Mouse (Mus musculus) forebrain, embryonic 10.5 days (tissue): ENCODE results near the gene Sucnr1. TPM values are rescaled to one million over a fixed set of nuclear protein-coding genes. Genes with fewer than 3 reads are reported as not detected.

Experiments
- DNase-seq: peaks from one replicate; pipeline ENCODE4 v3.0.0-alpha.2; 2017; ENCODE audit warnings: low spot score; ENCODE audit errors: extremely low spot score
- H3K27ac ChIP-seq: fragments of 300-500 bp; sonication (generic); 2 replicates; pipeline ENCODE4 v1.5.1; 2016; ENCODE audit warnings: mild to moderate bottlenecking
- H3K27me3 ChIP-seq: fragments of 300-500 bp; sonication (generic); 2 replicates; pipeline ENCODE4 v1.6.1; 2016; ENCODE audit warnings: mild to moderate bottlenecking; ENCODE audit not compliant: poor library complexity, severe bottlenecking
- H3K36me3 ChIP-seq: fragments of 300-500 bp; sonication (generic); replicated peaks from 2 replicates; pipeline ENCODE4 v1.6.1; 2016; ENCODE audit warnings: mild to moderate bottlenecking, moderate library complexity
- H3K4me1 ChIP-seq: fragments of 300-500 bp; sonication (generic); 2 replicates; pipeline ENCODE4 v1.6.1; 2016
- H3K4me3 ChIP-seq: fragments of 300-500 bp; sonication (generic); 2 replicates; pipeline ENCODE4 v1.5.1; 2016; ENCODE audit warnings: mild to moderate bottlenecking, moderate library complexity
- H3K9me3 ChIP-seq: fragments of 300-500 bp; sonication (generic); 2 replicates; pipeline ENCODE4 v1.6.1; 2016; ENCODE audit warnings: mild to moderate bottlenecking, moderate library complexity
- WGBS: fragments of 180-500 bp; shearing (Covaris S2); methylation state at CpG from one replicate; pipeline ENCODE4 v1.1.7; 2016; 5-methylcytosine and 5-hydroxymethylcytosine counted together
- polyA plus RNA-seq: library from polyadenylated mRNA; unstranded; fragments of >200 nt; fragmentation: Nextera tagmentation; extraction: Ambion mirVana; gene quantifications from 2 replicates; pipeline ENCODE4 v1.2.1, GENCODE M21; 2016

The Sucnr1 gene
- polyA plus RNA-seq: not detected in 2 replicates

- Histone ChIP-seq H3K36me3 (no peaks in the 10 kb centered on the region), H3K27me3 (no peaks in the 10 kb centered on the region), H3K9me3 (no peaks in the 10 kb centered on the region), H3K27ac (no peak within 1 kb of the TSS), H3K4me1 (no peaks in the 10 kb centered on the region), H3K4me3 (no peak within 1 kb of the TSS)
- no peak for DNase-seq
- 88% methylated on average over 4 of the region's 4 CpGs for WGBS
Measured at GRCm38 (mm10) chr3:60081648-60082047, at the start of gene Sucnr1. TSS of gene Sucnr1 (plus strand) at chr3:60081869.

GRCm38 (mm10) chr3:60046221-60046913 lies 35.3 kb upstream of the Sucnr1 start:
- H3K4me1 ChIP-seq: no peaks in the 10 kb centered on the region
- no peak overlapping the region for H3K27ac ChIP-seq
- no peaks in the 10 kb centered on the region for H3K9me3 ChIP-seq
- WGBS: 86% methylated on average over 3 of the region's 3 CpGs
- no peak overlapping the region for H3K4me3 ChIP-seq
- DNase-seq: no peak
- no peaks in the 10 kb centered on the region for H3K27me3 ChIP-seq
- H3K36me3 ChIP-seq: no peaks in the 10 kb centered on the region

DNA sequence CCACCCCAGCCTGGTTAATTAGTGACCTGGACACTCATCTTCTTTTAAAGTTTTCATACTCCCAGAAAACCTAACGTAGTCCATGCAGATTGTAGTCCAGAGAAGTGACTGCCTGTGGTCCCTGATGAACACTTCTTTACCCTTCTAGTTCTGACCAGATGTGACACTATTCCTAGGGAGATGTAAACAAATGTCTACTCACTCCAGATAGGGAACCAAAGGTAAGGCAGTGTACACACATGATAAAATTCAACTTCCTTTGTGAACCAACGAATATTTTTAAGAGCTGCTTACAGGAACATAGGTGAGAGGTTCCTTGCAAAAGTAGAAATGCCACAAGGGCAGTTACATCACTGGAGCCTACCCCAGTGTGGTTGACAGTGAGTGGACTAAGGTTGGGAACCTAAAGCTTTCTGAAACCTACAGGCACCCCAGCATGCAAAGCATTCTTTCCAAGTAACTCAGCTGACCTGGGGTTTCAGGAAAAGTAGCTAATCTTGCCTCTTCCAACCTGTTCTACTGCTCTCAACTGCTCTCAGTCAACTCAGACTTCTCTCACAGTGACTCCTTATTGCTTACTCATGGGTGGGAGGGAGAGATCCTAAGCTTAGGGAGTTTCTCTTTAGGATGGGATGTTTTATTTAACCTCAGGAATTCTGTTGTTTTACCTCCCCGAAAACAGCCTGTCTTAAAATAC lies 28.3 kb upstream of the Sucnr1 start:
- Histone ChIP-seq H3K27ac (no peak overlapping the region), H3K4me3 (no peak overlapping the region), H3K4me1 (no peaks in the 10 kb centered on the region), H3K9me3 (no peaks in the 10 kb centered on the region), H3K27me3 (no peaks in the 10 kb centered on the region), H3K36me3 (no peaks in the 10 kb centered on the region)
- 88% methylated on average over 3 of the region's 3 CpGs for WGBS
- DNase-seq: no peak

- Histone ChIP-seq H3K27ac (no peak overlapping the region), H3K4me3 (no peak overlapping the region), H3K27me3 (no peaks in the 10 kb centered on the region), H3K9me3 (no peaks in the 10 kb centered on the region), H3K36me3 (no peaks in the 10 kb centered on the region), H3K4me1 (no peaks in the 10 kb centered on the region)
- no peak for DNase-seq
- WGBS: 93% methylated on average over 2 of the region's 2 CpGs
Measured at GRCm38 (mm10) chr3:60053931-60054330, 27.7 kb upstream of the Sucnr1 start.

- Histone ChIP-seq H3K9me3 (no peaks in the 10 kb centered on the region), H3K4me3 (no peak overlapping the region), H3K4me1 (no peaks in the 10 kb centered on the region), H3K36me3 (no peaks in the 10 kb centered on the region), H3K27ac (no peak overlapping the region), H3K27me3 (no peaks in the 10 kb centered on the region)
- DNase-seq: no peak
- WGBS: 38% methylated on average over 3 of the region's 3 CpGs
Measured at GRCm38 (mm10) chr3:60056451-60056850, 25.2 kb upstream of the Sucnr1 start.

DNA sequence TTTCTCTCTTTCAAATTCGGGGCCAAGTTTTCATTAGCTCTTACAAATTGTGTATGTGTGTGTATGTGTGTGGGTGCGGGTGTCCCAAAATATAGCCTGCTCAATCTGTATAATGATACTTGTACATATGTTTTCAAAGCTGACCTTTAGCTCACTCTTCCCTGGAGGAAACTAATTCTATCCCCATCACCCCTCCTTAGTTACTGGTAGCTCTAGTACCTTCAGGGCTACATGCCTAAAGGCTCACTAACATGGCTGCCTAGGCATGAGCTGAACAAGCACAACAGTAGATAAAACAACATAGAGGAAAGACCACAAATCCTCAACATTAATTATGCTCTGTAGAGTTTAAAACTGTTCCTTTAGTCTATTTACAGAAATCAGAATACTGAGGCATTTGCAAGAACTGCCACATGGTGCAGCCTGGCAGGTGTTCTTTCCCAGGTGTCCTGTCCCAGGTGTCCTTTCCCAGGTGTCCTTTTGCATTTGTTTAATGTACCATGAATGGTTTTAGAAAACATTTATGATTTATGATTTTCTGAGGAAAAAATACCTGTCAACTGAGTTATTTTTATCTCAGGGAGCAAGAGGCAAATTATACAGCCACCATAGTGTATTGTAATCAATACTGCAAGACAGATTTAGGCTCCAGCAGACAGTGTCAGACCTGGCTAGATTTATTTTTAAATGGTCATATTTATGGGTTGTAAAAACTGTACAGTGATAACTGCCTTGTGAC lies 24.4 kb upstream of the Sucnr1 start:
- Histone ChIP-seq H3K36me3 (no peaks in the 10 kb centered on the region), H3K27ac (no peak overlapping the region), H3K9me3 (no peaks in the 10 kb centered on the region), H3K4me1 (no peaks in the 10 kb centered on the region), H3K27me3 (no peaks in the 10 kb centered on the region), H3K4me3 (no peak overlapping the region)
- 90% methylated on average over 2 of the region's 2 CpGs for WGBS
- DNase-seq: no peak

- 79% methylated on average over 1 of the region's 1 CpGs for WGBS
- no peak for DNase-seq
- Histone ChIP-seq H3K4me3 (no peak overlapping the region), H3K27me3 (no peaks in the 10 kb centered on the region), H3K36me3 (no peaks in the 10 kb centered on the region), H3K27ac (no peak overlapping the region), H3K9me3 (no peaks in the 10 kb centered on the region), H3K4me1 (no peaks in the 10 kb centered on the region)
Measured at GRCm38 (mm10) chr3:60057809-60058082, 23.9 kb upstream of the Sucnr1 start.

GRCm38 (mm10) chr3:60078883-60079415 lies 2.7 kb upstream of the Sucnr1 start:
- Histone ChIP-seq H3K27ac (no peak overlapping the region), H3K9me3 (no peaks in the 10 kb centered on the region), H3K27me3 (no peaks in the 10 kb centered on the region), H3K4me1 (no peaks in the 10 kb centered on the region), H3K36me3 (no peaks in the 10 kb centered on the region), H3K4me3 (no peak overlapping the region)
- WGBS: 90% methylated on average over 1 of the region's 1 CpGs
- DNase-seq: no peak

- no peak for DNase-seq
- H3K27ac ChIP-seq: no peak overlapping the region
Measured at GRCm38 (mm10) chr3:60080572-60080971, 1.1 kb upstream of the Sucnr1 start.

DNA sequence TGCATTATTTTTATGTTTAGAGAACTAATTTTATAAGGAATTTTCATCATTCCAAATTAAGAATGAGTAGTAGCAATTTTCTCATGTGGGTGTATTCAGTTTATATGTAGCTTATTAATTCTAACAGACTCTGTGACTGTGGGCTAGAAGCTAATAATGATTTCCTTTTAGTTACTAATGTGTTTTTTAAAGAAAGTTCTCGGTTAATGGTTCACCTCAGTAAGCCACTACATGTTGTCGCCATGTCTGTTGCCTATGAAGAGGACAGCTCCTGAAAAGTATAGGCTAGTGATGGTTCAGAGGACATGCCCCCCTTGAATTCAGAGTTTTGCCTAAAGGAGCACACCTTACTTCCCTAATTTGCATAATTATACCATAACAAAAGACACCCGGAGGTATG lies 1.1 kb downstream of the Sucnr1 start:
- Histone ChIP-seq H3K36me3 (no peaks in the 10 kb centered on the region), H3K27me3 (no peaks in the 10 kb centered on the region), H3K4me3 (no peak overlapping the region), H3K4me1 (no peaks in the 10 kb centered on the region), H3K9me3 (no peaks in the 10 kb centered on the region), H3K27ac (no peak overlapping the region)
- no peak for DNase-seq
- WGBS: 87% methylated on average over 3 of the region's 3 CpGs

More at GRCm38 (mm10) chr3:60080572-60080971, 1.1 kb upstream of the Sucnr1 start:
- H3K27me3 ChIP-seq: no peaks in the 10 kb centered on the region
- WGBS: 77% methylated on average over 4 of the region's 4 CpGs
- no peaks in the 10 kb centered on the region for H3K4me1 ChIP-seq
- no peaks in the 10 kb centered on the region for H3K36me3 ChIP-seq
- no peaks in the 10 kb centered on the region for H3K9me3 ChIP-seq
- H3K4me3 ChIP-seq: no peak overlapping the region

DNA sequence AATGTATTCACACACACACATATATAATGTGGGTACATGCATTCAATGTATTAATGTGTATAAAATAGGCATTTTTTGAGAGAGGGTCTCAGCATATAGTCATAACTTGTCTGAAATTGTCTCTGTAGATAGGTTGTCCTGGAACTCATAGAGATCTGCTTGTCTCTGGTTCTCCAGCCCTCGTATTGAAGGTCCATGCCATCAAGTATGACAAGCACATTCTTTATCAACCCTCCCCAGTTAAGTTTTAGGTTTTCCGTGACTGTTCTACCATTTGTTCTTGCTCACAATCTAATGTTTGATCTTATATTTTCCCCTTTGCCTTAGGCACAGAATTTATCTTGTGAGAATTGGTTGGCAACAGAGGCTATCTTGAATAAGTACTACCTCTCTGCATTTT lies 4.1 kb downstream of the Sucnr1 start:
- WGBS: 89% methylated on average over 2 of the region's 2 CpGs
- Histone ChIP-seq H3K4me1 (no peaks in the 10 kb centered on the region), H3K9me3 (no peaks in the 10 kb centered on the region), H3K27ac (no peak overlapping the region), H3K36me3 (no peaks in the 10 kb centered on the region), H3K4me3 (no peak overlapping the region), H3K27me3 (no peaks in the 10 kb centered on the region)
- DNase-seq: no peak

- WGBS: 90% methylated on average over 8 of the region's 8 CpGs
Measured at GRCm38 (mm10) chr3:60091321-60091720, 9.7 kb downstream of the Sucnr1 start.

More at GRCm38 (mm10) chr3:60091321-60091720, 9.7 kb downstream of the Sucnr1 start:
- H3K9me3 ChIP-seq: no peaks in the 10 kb centered on the region
- H3K4me3 ChIP-seq: no peak overlapping the region
- no peak overlapping the region for H3K27ac ChIP-seq
- H3K27me3 ChIP-seq: no peaks in the 10 kb centered on the region
- no peak for DNase-seq
- no peaks in the 10 kb centered on the region for H3K4me1 ChIP-seq
- no peaks in the 10 kb centered on the region for H3K36me3 ChIP-seq
